Mouse (Mus musculus): Measurements from ENCODE around the gene Ppia. TPM values are rescaled to one million over a fixed set of nuclear protein-coding genes. Genes with fewer than 3 reads are reported as not detected.
A peak's percentile ranks its signal among the peaks of the same experiment; 100 is the strongest.
"Not testable (repeated sequence)": the region's sequence is repeated elsewhere in the genome, so short reads cannot be mapped to it uniquely, and the experiment has no call there.

Gene Ppia
- total and polyA plus RNA-seq, 2 experiments from 2014 or later: 2,268 to 3,654 TPM

- Histone ChIP-seq H3K27me3 (ENCODE audit: control insufficient read depth, insufficient read depth, low read length) (no peaks in the 10 kb centered on the region), H3K4me2 (ENCODE audit: low read depth, low read length) (peak overlapping the region; percentile 75), H3K27ac (ENCODE audit: low read depth) (peak overlapping the region; percentile 30; the same call in 1 of the 2 replicates), H3K9me3 (replicated peaks; ENCODE audit: control insufficient read depth, low read length) (no peaks in the 10 kb centered on the region), H3K4me3 (ENCODE audit: low read depth, low read length) (peak overlapping the region; percentile 77), H3K9ac (replicated peaks; ENCODE audit: low read depth, low read length) (peak overlapping the region; percentile 84), H3K36me3 (replicated peaks; ENCODE audit: control insufficient read depth, insufficient read depth, low read length) (peaks cover 28% of the 10 kb centered on the region), H3K4me1 (ENCODE audit: control insufficient read depth, insufficient read depth) (peaks cover 10% of the 10 kb centered on the region)
- TF ChIP-seq EP300 (IDR thresholded peaks at IDR 0.05; ENCODE audit: low read depth): no peak
- no peak for TF ChIP-seq CTCF (IDR thresholded peaks at IDR 0.05; ENCODE audit: low read depth)
- DNase-seq (ENCODE audit: low spot score) (no peak), ATAC-seq (ENCODE audit: insufficient read depth, low read depth) (no peak)
Observed at GRCm38 (mm10) chr11:6417490-6417889, 2.2 kb downstream of the Ppia start.

GRCm38 (mm10) chr11:6418751-6419150 is 3.5 kb downstream of the Ppia start:
- H3K36me3 ChIP-seq (replicated peaks; ENCODE audit: control insufficient read depth, insufficient read depth, low read length): peaks cover 28% of the 10 kb centered on the region
- no peaks in the 10 kb centered on the region for H3K9me3 ChIP-seq (replicated peaks; ENCODE audit: control insufficient read depth, low read length)
- TF ChIP-seq EP300 (IDR thresholded peaks at IDR 0.05; ENCODE audit: low read depth) (no peak), CTCF (IDR thresholded peaks at IDR 0.05; ENCODE audit: low read depth) (no peak)
- no peak overlapping the region for H3K27ac ChIP-seq (ENCODE audit: low read depth)
- 75% methylated on average over 5 of the region's 5 CpGs for WGBS
- no peak for DNase-seq (ENCODE audit: low spot score)
- H3K4me3 ChIP-seq (ENCODE audit: low read depth, low read length): no peak overlapping the region
- no peak for ATAC-seq (ENCODE audit: insufficient read depth, low read depth)
- no peak overlapping the region for H3K9ac ChIP-seq (replicated peaks; ENCODE audit: low read depth, low read length)
- H3K27me3 ChIP-seq (ENCODE audit: control insufficient read depth, insufficient read depth, low read length): no peaks in the 10 kb centered on the region
- H3K4me1 ChIP-seq (ENCODE audit: control insufficient read depth, insufficient read depth): peaks cover 10% of the 10 kb centered on the region
- H3K4me2 ChIP-seq (ENCODE audit: low read depth, low read length): no peak overlapping the region

DNA sequence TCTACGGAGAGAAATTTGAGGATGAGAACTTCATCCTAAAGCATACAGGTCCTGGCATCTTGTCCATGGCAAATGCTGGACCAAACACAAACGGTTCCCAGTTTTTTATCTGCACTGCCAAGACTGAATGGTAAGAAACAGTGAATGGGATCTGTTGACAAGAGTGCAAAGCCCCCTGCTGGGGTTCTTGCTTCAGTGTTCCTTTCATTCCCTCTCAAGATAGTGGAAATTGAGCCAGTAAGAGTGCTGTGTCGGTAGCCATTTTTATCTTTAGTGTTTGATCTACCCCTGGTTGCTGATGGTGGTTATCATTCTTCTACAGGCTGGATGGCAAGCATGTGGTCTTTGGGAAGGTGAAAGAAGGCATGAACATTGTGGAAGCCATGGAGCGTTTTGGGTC is 3.9 kb downstream of the Ppia start:
- not testable (repeated sequence) for H3K9ac ChIP-seq (replicated peaks; ENCODE audit: low read depth, low read length); H3K27me3 ChIP-seq (ENCODE audit: control insufficient read depth, insufficient read depth, low read length); ATAC-seq (ENCODE audit: insufficient read depth, low read depth); H3K4me2 ChIP-seq (ENCODE audit: low read depth, low read length); H3K9me3 ChIP-seq (replicated peaks; ENCODE audit: control insufficient read depth, low read length); H3K27ac ChIP-seq (ENCODE audit: low read depth); H3K4me1 ChIP-seq (ENCODE audit: control insufficient read depth, insufficient read depth); H3K4me3 ChIP-seq (ENCODE audit: low read depth, low read length); DNase-seq (ENCODE audit: low spot score)
- peaks cover 28% of the 10 kb centered on the region for H3K36me3 ChIP-seq (replicated peaks; ENCODE audit: control insufficient read depth, insufficient read depth, low read length)
- WGBS: 59% methylated on average over 4 of the region's 4 CpGs

DNA sequence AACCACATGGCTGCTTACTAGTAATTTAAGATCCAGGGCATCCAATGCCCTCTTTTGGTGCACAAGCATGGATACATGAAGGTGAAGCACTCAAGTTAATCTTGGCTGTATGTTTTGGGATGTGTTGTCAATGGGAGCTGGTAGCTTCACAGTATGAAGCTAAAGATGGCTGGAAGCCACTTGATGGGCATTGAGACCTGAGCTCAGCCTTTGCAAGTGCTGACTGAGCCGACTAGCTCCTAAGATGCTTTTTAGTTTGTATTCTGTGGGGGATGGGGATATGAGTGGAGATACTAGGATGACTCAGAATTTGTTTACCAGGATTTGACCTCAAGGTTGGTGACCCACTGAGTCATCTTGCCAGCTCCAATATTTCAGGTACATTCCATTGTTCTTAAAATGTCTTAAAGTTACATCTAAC is 5.0 kb downstream of the Ppia start:
- Histone ChIP-seq H3K9me3 (replicated peaks; ENCODE audit: control insufficient read depth, low read length) (no peaks in the 10 kb centered on the region), H3K27ac (ENCODE audit: low read depth) (no peak overlapping the region), H3K4me3 (ENCODE audit: low read depth, low read length) (no peak overlapping the region), H3K4me2 (ENCODE audit: low read depth, low read length) (no peak overlapping the region), H3K9ac (replicated peaks; ENCODE audit: low read depth, low read length) (no peak overlapping the region), H3K27me3 (ENCODE audit: control insufficient read depth, insufficient read depth, low read length) (no peaks in the 10 kb centered on the region), H3K4me1 (ENCODE audit: control insufficient read depth, insufficient read depth) (peaks cover 10% of the 10 kb centered on the region), H3K36me3 (replicated peaks; ENCODE audit: control insufficient read depth, insufficient read depth, low read length) (peaks cover 36% of the 10 kb centered on the region)
- DNase-seq (ENCODE audit: low spot score) (no peak), ATAC-seq (ENCODE audit: insufficient read depth, low read depth) (no peak)
- TF ChIP-seq EP300 (IDR thresholded peaks at IDR 0.05; ENCODE audit: low read depth) (no peak), CTCF (IDR thresholded peaks at IDR 0.05; ENCODE audit: low read depth) (no peak)
- 25% methylated on average over 1 of the region's 1 CpGs for WGBS

- Histone ChIP-seq H3K4me1 (ENCODE audit: control insufficient read depth, insufficient read depth) (peaks cover 10% of the 10 kb centered on the region), H3K4me2 (ENCODE audit: low read depth, low read length) (no peak overlapping the region), H3K36me3 (replicated peaks; ENCODE audit: control insufficient read depth, insufficient read depth, low read length) (peaks cover 40% of the 10 kb centered on the region), H3K27ac (ENCODE audit: low read depth) (no peak overlapping the region), H3K27me3 (ENCODE audit: control insufficient read depth, insufficient read depth, low read length) (no peaks in the 10 kb centered on the region), H3K4me3 (ENCODE audit: low read depth, low read length) (no peak overlapping the region), H3K9ac (replicated peaks; ENCODE audit: low read depth, low read length) (no peak overlapping the region), H3K9me3 (replicated peaks; ENCODE audit: control insufficient read depth, low read length) (no peaks in the 10 kb centered on the region)
- 82% methylated on average over 2 of the region's 2 CpGs for WGBS
- TF ChIP-seq CTCF (IDR thresholded peaks at IDR 0.05; ENCODE audit: low read depth): no peak
- no peak for TF ChIP-seq EP300 (IDR thresholded peaks at IDR 0.05; ENCODE audit: low read depth)
- ATAC-seq (ENCODE audit: insufficient read depth, low read depth): no peak
- DNase-seq (ENCODE audit: low spot score): no peak
Observed at GRCm38 (mm10) chr11:6420722-6421350, 5.6 kb downstream of the Ppia start.

- no peaks in the 10 kb centered on the region for H3K9me3 ChIP-seq (replicated peaks; ENCODE audit: control insufficient read depth, low read length)
- no peak for DNase-seq (ENCODE audit: low spot score)
- 96% methylated on average over 7 of the region's 7 CpGs for WGBS
Observed at GRCm38 (mm10) chr11:6430186-6430585, 14.9 kb downstream of the Ppia start.

More at GRCm38 (mm10) chr11:6430186-6430585, 14.9 kb downstream of the Ppia start:
- no peak overlapping the region for H3K4me2 ChIP-seq (ENCODE audit: low read depth, low read length)
- H3K27ac ChIP-seq (ENCODE audit: low read depth): no peak overlapping the region
- no peak overlapping the region for H3K9ac ChIP-seq (replicated peaks; ENCODE audit: low read depth, low read length)
- no peaks in the 10 kb centered on the region for H3K4me1 ChIP-seq (ENCODE audit: control insufficient read depth, insufficient read depth)
- no peak overlapping the region for H3K4me3 ChIP-seq (ENCODE audit: low read depth, low read length)
- H3K36me3 ChIP-seq (replicated peaks; ENCODE audit: control insufficient read depth, insufficient read depth, low read length): peaks cover 95% of the 10 kb centered on the region
- H3K27me3 ChIP-seq (ENCODE audit: control insufficient read depth, insufficient read depth, low read length): no peaks in the 10 kb centered on the region
- no peak for TF ChIP-seq CTCF (IDR thresholded peaks at IDR 0.05; ENCODE audit: low read depth)
- no peak for TF ChIP-seq EP300 (IDR thresholded peaks at IDR 0.05; ENCODE audit: low read depth)
- no peak for ATAC-seq (ENCODE audit: insufficient read depth, low read depth)

Data from heart, postnatal 0 days (tissue).